Mouse (Mus musculus): Measurements from ENCODE around the gene Adipor1.

GRCm38 (mm10) chr1:134445418-134445817 lies 30.2 kb downstream of the Adipor1 start:
- TF ChIP-seq CTCF (IDR thresholded peaks at IDR 0.05 in 2 of 3, conservative IDR thresholded peaks at IDR 0.05 in 1 of 3; ENCODE audit: control insufficient read depth in 1 of 3, insufficient read depth in 1 of 3, low read depth in 2 of 3, low read length in 3 of 3, poor library complexity in 1 of 3, severe bottlenecking in 1 of 3) (no peak), TCF12 (IDR thresholded peaks at IDR 0.05; ENCODE audit: low read depth, low read length) (no peak), CHD1 (IDR thresholded peaks at IDR 0.05; ENCODE audit: low read depth, low read length) (no peak), POLR2A (IDR thresholded peaks at IDR 0.05; ENCODE audit: control insufficient read depth in 1 of 2, insufficient read depth in 1 of 2, low read depth in 1 of 2, low read length in 2 of 2, poor library complexity in 1 of 2) (no peak), JUND (IDR thresholded peaks at IDR 0.05; ENCODE audit: low read depth, low read length) (no peak), MAX (IDR thresholded peaks at IDR 0.05; ENCODE audit: low read length) (no peak), NELFE (IDR thresholded peaks at IDR 0.05; ENCODE audit: low read depth, low read length) (no peak), RAD21 (IDR thresholded peaks at IDR 0.05; ENCODE audit: low read depth, low read length) (no peak), GATA1 (IDR thresholded peaks at IDR 0.05; ENCODE audit: low read depth, low read length) (no peak), USF1 (IDR thresholded peaks at IDR 0.05; ENCODE audit: low read depth, low read length) (no peak)

All from MEL (cell line).